Mouse (Mus musculus) liver, embryonic 13.5 days (tissue): ENCODE measurements around the gene Dtx1. TPM values are rescaled to one million over a fixed set of nuclear protein-coding genes. Genes with fewer than 3 reads are reported as not detected.

Experiments used
- ATAC-seq: fragments of 200-750 bp; cut with Nextera tagmentation; 2 replicates; pipeline ENCODE4 v1.8.0; 2017; ENCODE audit warnings: low read depth, mild to moderate bottlenecking, moderate number of reproducible peaks, moderate library complexity
- DNase-seq: peaks from one replicate; pipeline ENCODE4 v3.0.0; 2022
- H3K27ac ChIP-seq: fragments of 300-500 bp; sonication (generic); 2 replicates; pipeline ENCODE4 v1.5.1; 2015; ENCODE audit warnings: moderate library complexity, mild to moderate bottlenecking, inconsistent platforms
- H3K27me3 ChIP-seq: fragments of 300-500 bp; sonication (generic); 2 replicates; pipeline ENCODE4 v1.6.1; 2015; ENCODE audit warnings: mild to moderate bottlenecking, inconsistent platforms
- H3K36me3 ChIP-seq: fragments of 300-500 bp; sonication (generic); 2 replicates; pipeline ENCODE4 v1.6.1; 2015; ENCODE audit warnings: mild to moderate bottlenecking, inconsistent platforms
- H3K4me1 ChIP-seq: fragments of 300-500 bp; sonication (generic); replicated peaks from 2 replicates; pipeline ENCODE4 v1.6.1; 2015; ENCODE audit warnings: inconsistent platforms
- H3K4me2 ChIP-seq: fragments of 300-500 bp; sonication (generic); 2 replicates; pipeline ENCODE4 v1.6.1; 2015; ENCODE audit warnings: inconsistent platforms, mild to moderate bottlenecking, moderate library complexity
- H3K4me3 ChIP-seq: fragments of 300-500 bp; sonication (generic); replicated peaks from 2 replicates; pipeline ENCODE4 v1.5.1; 2015; ENCODE audit warnings: mild to moderate bottlenecking, inconsistent platforms
- H3K9ac ChIP-seq: fragments of 300-500 bp; sonication (generic); 2 replicates; pipeline ENCODE4 v1.6.1; 2015; ENCODE audit warnings: mild to moderate bottlenecking, inconsistent platforms
- H3K9me3 ChIP-seq: fragments of 300-500 bp; sonication (generic); replicated peaks from 2 replicates; pipeline ENCODE4 v1.6.1; 2016; ENCODE audit warnings: inconsistent platforms
- WGBS: fragments of 180-500 bp; shearing (Covaris S2); methylation state at CpG from one replicate; pipeline ENCODE4 v1.1.7; 2015; ENCODE audit not compliant: insufficient replicate concordance; 5-methylcytosine and 5-hydroxymethylcytosine counted together
- polyA plus RNA-seq: library from polyadenylated mRNA; unstranded; fragments of >200 nt; fragmentation: Nextera tagmentation; extraction: Ambion mirVana; gene quantifications from 2 replicates; pipeline ENCODE4 v1.2.1, GENCODE M21; 2015

The Dtx1 gene
- polyA plus RNA-seq, 1 experiment from 2014 or later = 0.53 TPM

GRCm38 (mm10) chr5:120721005-120721404 lies 9.3 kb upstream of the Dtx1 start:
- Histone ChIP-seq H3K4me3 (no peak overlapping the region), H3K27ac (no peak overlapping the region), H3K9ac (no peak overlapping the region), H3K4me2 (no peak overlapping the region), H3K9me3 (no peaks in the 10 kb centered on the region), H3K4me1 (no peaks in the 10 kb centered on the region), H3K36me3 (no peaks in the 10 kb centered on the region), H3K27me3 (no peaks in the 10 kb centered on the region)
- ATAC-seq = no peak
- DNase-seq = no peak
- WGBS = 28% methylated on average over 7 of the region's 7 CpGs

DNA sequence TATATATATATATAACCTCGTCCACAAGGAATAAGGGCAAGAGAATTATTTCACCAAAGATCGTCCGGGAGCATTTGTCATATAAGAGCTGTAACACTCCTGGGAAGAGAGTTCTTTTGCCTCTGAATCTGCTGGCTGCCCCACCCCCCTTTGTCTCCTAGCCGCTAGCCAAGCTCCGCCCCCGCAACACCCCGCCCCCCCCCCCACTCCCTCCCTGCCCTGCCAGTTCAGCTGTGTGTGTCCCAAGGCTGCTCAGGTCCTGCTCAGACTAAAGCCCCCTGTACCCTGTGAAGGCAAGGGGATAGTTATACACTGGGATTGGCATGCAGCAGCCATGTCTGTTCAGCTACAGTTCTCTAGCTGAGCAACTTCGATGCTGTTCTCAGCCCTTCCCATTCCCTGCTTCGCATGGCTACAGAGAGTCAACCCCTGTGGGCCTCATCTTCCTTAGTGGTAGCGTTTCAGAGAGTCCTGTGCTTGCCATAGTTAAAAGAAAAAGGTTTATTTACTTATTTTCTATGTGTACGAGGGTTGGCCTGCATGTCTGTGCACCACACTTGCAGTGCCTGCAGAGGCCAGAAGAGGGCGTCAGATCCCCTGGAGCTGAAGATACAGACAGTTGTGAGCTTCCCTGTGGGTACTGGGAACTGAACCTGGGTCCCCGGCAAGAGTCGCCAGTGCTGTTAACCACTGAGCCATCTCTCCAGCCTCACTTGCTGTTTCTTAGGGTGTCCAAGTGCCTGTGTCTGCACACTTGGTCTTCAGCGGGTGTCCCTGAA lies 7.1 kb upstream of the Dtx1 start:
- Histone ChIP-seq H3K27ac (no peak overlapping the region), H3K9me3 (no peaks in the 10 kb centered on the region), H3K36me3 (no peaks in the 10 kb centered on the region), H3K4me1 (no peaks in the 10 kb centered on the region), H3K4me3 (no peak overlapping the region), H3K4me2 (no peak overlapping the region), H3K27me3 (peaks cover 11% of the 10 kb centered on the region), H3K9ac (no peak overlapping the region)
- DNase-seq (no peak), ATAC-seq (no peak)
- 51% methylated on average over 15 of the region's 15 CpGs for WGBS

- Histone ChIP-seq H3K4me3 (no peak overlapping the region), H3K27ac (no peak overlapping the region), H3K4me2 (no peak overlapping the region), H3K9me3 (no peaks in the 10 kb centered on the region), H3K27me3 (peaks cover 27% of the 10 kb centered on the region), H3K9ac (no peak overlapping the region), H3K4me1 (no peaks in the 10 kb centered on the region), H3K36me3 (no peaks in the 10 kb centered on the region)
- DNase-seq = no peak
- ATAC-seq = no peak
- 59% methylated on average over 10 of the region's 10 CpGs for WGBS
Measured at GRCm38 (mm10) chr5:120717136-120717535, 5.4 kb upstream of the Dtx1 start.

GRCm38 (mm10) chr5:120714314-120714713 lies 2.6 kb upstream of the Dtx1 start:
- Histone ChIP-seq H3K27me3 (peaks cover 55% of the 10 kb centered on the region), H3K9me3 (no peaks in the 10 kb centered on the region)
- ATAC-seq = no peak

DNA sequence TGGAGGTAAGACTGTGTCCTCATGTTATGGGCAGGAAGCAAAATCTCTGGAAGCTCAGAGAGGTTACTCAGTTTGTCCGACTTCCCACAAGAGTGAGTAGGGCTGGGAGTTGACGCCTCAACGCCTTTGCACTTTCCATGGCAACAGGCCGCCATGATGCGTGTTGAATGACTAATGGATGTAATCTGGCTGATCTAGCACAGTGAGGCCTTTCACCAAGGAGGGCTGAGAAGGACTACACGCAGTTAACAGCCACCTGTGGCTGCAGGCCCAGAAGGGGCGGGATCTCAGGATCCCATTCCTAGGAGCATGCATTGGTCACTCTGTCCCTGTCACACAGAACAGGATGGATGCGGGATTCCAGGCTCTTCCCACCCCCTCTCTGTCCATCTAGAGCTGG lies 994 bp upstream of the Dtx1 start:
- no peaks in the 10 kb centered on the region for H3K9me3 ChIP-seq
- H3K4me2 ChIP-seq = no peak overlapping the region
- H3K27ac ChIP-seq = no peak overlapping the region
- H3K4me1 ChIP-seq = no peaks in the 10 kb centered on the region
- H3K4me3 ChIP-seq = no peak overlapping the region
- peaks cover 71% of the 10 kb centered on the region for H3K27me3 ChIP-seq
- DNase-seq (no peak), ATAC-seq (no peak)
- H3K36me3 ChIP-seq = no peaks in the 10 kb centered on the region
- H3K9ac ChIP-seq = no peak overlapping the region
- 61% methylated on average over 8 of the region's 8 CpGs for WGBS

More at GRCm38 (mm10) chr5:120714314-120714713, 2.6 kb upstream of the Dtx1 start:
- H3K4me1 ChIP-seq = no peaks in the 10 kb centered on the region
- DNase-seq = peak; percentile 22
- no peak overlapping the region for H3K9ac ChIP-seq
- no peak overlapping the region for H3K4me3 ChIP-seq
- WGBS = 1% methylated on average over 16 of the region's 16 CpGs
- H3K27ac ChIP-seq = no peak overlapping the region
- H3K4me2 ChIP-seq = no peak overlapping the region
- H3K36me3 ChIP-seq = no peaks in the 10 kb centered on the region

DNA sequence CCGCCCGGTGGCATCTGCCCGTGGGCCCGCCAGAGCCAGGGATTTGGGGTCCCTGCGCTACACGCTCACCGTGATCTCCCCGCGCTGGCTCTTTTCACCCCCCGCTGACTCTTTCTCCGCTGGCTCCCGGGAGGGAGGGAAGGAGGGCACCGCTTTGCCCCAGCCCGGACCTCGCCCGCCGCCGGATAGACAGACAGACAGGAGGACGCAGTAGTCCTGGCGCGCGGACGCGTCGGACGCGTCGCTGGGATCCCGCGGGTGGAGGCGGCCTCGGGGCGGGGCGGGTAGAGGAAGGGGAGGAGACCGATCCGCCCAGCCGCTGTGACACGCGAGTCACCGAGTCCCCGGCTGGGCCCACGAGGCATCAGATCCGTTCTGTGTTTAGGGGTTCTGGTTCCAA lies 311 bp downstream of the Dtx1 start:
- DNase-seq (no peak), ATAC-seq (no peak)
- no peak overlapping the region for H3K27ac ChIP-seq
- H3K4me1 ChIP-seq = no peaks in the 10 kb centered on the region
- no peak overlapping the region for H3K4me3 ChIP-seq
- H3K4me2 ChIP-seq = peak overlapping the region; percentile 25
- H3K9ac ChIP-seq = no peak overlapping the region
- 4% methylated on average over 34 of the region's 43 CpGs for WGBS
- H3K9me3 ChIP-seq = no peaks in the 10 kb centered on the region
- peaks cover 83% of the 10 kb centered on the region for H3K27me3 ChIP-seq
- H3K36me3 ChIP-seq = no peaks in the 10 kb centered on the region

GRCm38 (mm10) chr5:120710826-120711248 lies 890 bp downstream of the Dtx1 start:
- Histone ChIP-seq H3K27ac (no peak overlapping the region), H3K4me2 (peak overlapping the region; percentile 25), H3K36me3 (no peaks in the 10 kb centered on the region), H3K27me3 (peaks cover 88% of the 10 kb centered on the region), H3K4me3 (peak overlapping the region; percentile 29), H3K4me1 (no peaks in the 10 kb centered on the region), H3K9ac (no peak overlapping the region), H3K9me3 (no peaks in the 10 kb centered on the region)
- no peak for DNase-seq
- WGBS = 8% methylated on average over 24 of the region's 34 CpGs
- ATAC-seq = no peak

GRCm38 (mm10) chr5:120710161-120710825 lies 1.4 kb downstream of the Dtx1 start:
- Histone ChIP-seq H3K27me3 (peaks cover 93% of the 10 kb centered on the region), H3K4me1 (no peaks in the 10 kb centered on the region), H3K4me2 (peak overlapping the region; percentile 25), H3K27ac (no peak overlapping the region), H3K4me3 (peak overlapping the region; percentile 29), H3K9ac (no peak overlapping the region), H3K9me3 (no peaks in the 10 kb centered on the region), H3K36me3 (no peaks in the 10 kb centered on the region)
- DNase-seq = no peak
- 10% methylated on average over 40 of the region's 40 CpGs for WGBS
- ATAC-seq = no peak

DNA sequence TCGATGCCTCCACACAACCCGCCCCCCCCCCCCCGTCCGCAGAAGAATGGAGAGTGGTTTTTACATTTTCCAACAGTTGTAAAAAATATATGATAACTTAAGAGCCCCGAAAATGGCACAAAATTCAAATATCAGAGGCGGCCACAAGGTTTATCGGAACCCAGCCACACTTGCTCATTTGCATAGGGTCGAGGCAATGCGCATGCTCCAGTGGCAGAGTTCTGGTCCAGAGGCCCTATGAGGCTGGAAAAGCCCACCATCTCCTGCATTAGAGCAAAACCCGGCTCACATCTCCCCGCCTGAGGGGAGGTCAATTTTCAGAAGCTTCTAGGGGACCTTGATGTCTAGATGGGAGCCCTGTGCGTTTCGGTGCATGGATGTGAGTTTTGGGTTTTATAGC lies 4.8 kb downstream of the Dtx1 start:
- Histone ChIP-seq H3K36me3 (no peaks in the 10 kb centered on the region), H3K9ac (no peak overlapping the region), H3K9me3 (no peaks in the 10 kb centered on the region), H3K27me3 (peaks cover 76% of the 10 kb centered on the region), H3K27ac (no peak overlapping the region), H3K4me2 (no peak overlapping the region), H3K4me3 (no peak overlapping the region), H3K4me1 (no peaks in the 10 kb centered on the region)
- no peak for ATAC-seq
- DNase-seq = no peak
- WGBS = 37% methylated on average over 13 of the region's 13 CpGs

DNA sequence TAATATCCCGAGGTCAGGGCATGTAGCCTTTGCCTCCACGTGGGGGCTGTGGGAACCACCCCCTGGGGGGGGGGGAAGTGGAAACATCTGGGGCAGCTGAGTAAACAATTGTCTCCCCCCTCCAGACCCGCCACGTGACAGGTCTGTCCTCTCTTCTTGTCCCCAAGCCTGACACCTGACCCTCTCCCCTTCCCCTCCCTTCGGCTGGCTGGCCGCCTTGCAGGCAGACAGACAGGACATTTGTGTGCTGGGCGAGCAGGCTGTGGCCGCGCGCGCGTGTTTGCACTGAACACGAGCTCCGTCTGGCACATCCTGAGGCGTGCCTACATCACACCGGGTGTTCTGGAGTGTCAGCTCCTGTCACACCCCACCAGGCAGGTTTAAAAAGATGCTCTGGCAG lies 5.2 kb downstream of the Dtx1 start:
- WGBS = 9% methylated on average over 16 of the region's 16 CpGs
- Histone ChIP-seq H3K4me1 (no peaks in the 10 kb centered on the region), H3K4me3 (no peak overlapping the region), H3K9me3 (no peaks in the 10 kb centered on the region), H3K27ac (no peak overlapping the region), H3K9ac (no peak overlapping the region), H3K27me3 (peaks cover 72% of the 10 kb centered on the region), H3K36me3 (no peaks in the 10 kb centered on the region), H3K4me2 (no peak overlapping the region)
- no peak for DNase-seq
- no peak for ATAC-seq

DNA sequence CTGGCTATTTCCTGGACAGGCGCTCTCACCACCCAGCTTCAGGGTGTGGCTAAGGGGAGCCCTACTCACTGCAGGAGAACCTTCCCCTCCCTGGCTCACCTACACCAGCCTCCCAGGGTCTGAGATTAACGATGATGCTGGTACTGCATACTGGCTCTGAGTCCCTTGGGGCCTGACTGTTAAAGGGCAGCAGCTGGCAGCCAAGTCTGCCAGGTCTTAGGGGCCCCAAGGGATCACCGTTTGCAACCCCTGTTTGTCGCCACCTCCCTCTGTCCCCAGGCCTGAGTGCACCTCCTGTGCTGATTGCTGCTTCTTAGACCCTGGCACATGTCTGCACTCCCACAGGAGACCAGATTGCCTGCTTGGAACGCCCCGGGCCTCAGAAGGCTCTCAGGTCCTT lies 7.3 kb downstream of the Dtx1 start:
- 40% methylated on average over 6 of the region's 6 CpGs for WGBS
- Histone ChIP-seq H3K27ac (no peak overlapping the region), H3K4me2 (no peak overlapping the region), H3K27me3 (peaks cover 62% of the 10 kb centered on the region), H3K4me3 (no peak overlapping the region), H3K4me1 (no peaks in the 10 kb centered on the region), H3K9ac (no peak overlapping the region), H3K36me3 (no peaks in the 10 kb centered on the region), H3K9me3 (no peaks in the 10 kb centered on the region)
- ATAC-seq (no peak), DNase-seq (no peak)

DNA sequence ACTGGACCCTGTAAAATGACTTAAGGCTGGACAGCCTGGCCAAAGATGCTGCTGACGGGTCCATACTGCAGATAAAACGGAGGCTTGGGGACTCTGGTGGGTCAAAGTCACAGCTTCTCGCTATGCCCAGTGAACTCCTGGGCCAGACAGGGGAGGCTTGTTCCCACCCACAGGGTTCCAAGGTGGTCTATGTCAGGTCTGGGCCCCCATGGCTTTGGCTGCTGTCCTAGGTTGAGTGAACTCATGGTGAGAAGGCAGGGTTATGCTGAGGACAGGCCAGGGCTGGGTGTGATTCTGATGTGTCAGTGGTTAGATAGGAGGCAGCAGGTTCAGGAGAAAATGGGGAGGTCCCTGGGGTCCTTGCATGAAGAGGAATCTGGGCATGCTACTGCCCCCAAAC lies 8.1 kb downstream of the Dtx1 start:
- H3K36me3 ChIP-seq = no peaks in the 10 kb centered on the region
- no peaks in the 10 kb centered on the region for H3K9me3 ChIP-seq
- H3K4me3 ChIP-seq = no peak overlapping the region
- ATAC-seq (no peak), DNase-seq (no peak)
- 57% methylated on average over 3 of the region's 3 CpGs for WGBS
- peaks cover 54% of the 10 kb centered on the region for H3K27me3 ChIP-seq
- no peak overlapping the region for H3K4me2 ChIP-seq
- H3K4me1 ChIP-seq = no peaks in the 10 kb centered on the region
- no peak overlapping the region for H3K27ac ChIP-seq
- H3K9ac ChIP-seq = no peak overlapping the region
